In genomic region chr2:110191186-110191690, GRCm38 (mm10) we compare ENCODE assay signal across 13 mouse cellular contexts.
DNase-seq lines count a peak whose midpoint lies in the region; ATAC-seq and TF ChIP-seq lines count a peak whose summit lies in the region.
"Had no signal": no experiment of that assay in that cellular context is flagged by ENCODE, and none has a peak within 500 bp of the region (broad histone marks: within the 10 kb centered on the region; RNA-seq: fewer than 3 reads in every experiment).

No protein-coding gene starts in this region.

- no peaks in the 10 kb centered on the region for H3K36me3 ChIP-seq in forebrain, embryonic 12.5 days (replicated peaks)
- H3K36me3 ChIP-seq in forebrain, embryonic 11.5 days (ENCODE audit: control insufficient read depth, insufficient read depth, low read length): no peaks in the 10 kb centered on the region
- H3K36me3 ChIP-seq in kidney, embryonic 14.5 days (ENCODE audit: control insufficient read depth, insufficient read depth, low read length): no peaks in the 10 kb centered on the region
- no peaks in the 10 kb centered on the region for H3K36me3 ChIP-seq in embryonic facial prominence, embryonic 15.5 days
- no peaks in the 10 kb centered on the region for H3K36me3 ChIP-seq in limb, embryonic 14.5 days (ENCODE audit: control insufficient read depth, insufficient read depth, low read length)
- H3K36me3 ChIP-seq: midbrain, embryonic 10.5 days had no signal

- TF ChIP-seq POLR2A in limb, embryonic 14.5 days (IDR thresholded peaks at IDR 0.05; ENCODE audit: borderline replicate concordance, extremely low read depth, insufficient read depth, insufficient read length): no peak

- no peaks in the 10 kb centered on the region for H3K27me3 ChIP-seq in forebrain, embryonic 12.5 days
- H3K27me3 ChIP-seq in forebrain, embryonic 11.5 days (ENCODE audit: control insufficient read depth, insufficient read depth, low read length): no peaks in the 10 kb centered on the region
- no peaks in the 10 kb centered on the region for H3K27me3 ChIP-seq in kidney, embryonic 14.5 days (ENCODE audit: control insufficient read depth, insufficient read depth, low read length)
- H3K27me3 ChIP-seq in embryonic facial prominence, embryonic 15.5 days: no peaks in the 10 kb centered on the region
- no peaks in the 10 kb centered on the region for H3K27me3 ChIP-seq in limb, embryonic 14.5 days (ENCODE audit: control insufficient read depth, insufficient read depth, low read length)

- no peak overlapping the region for H3K4me2 ChIP-seq in forebrain, embryonic 12.5 days
- H3K4me2 ChIP-seq in forebrain, embryonic 11.5 days (ENCODE audit: low read depth, low read length, severe bottlenecking): no peak overlapping the region
- H3K4me2 ChIP-seq in kidney, embryonic 14.5 days (replicated peaks; ENCODE audit: low read depth, low read length): no peak overlapping the region
- H3K4me2 ChIP-seq in embryonic facial prominence, embryonic 15.5 days (replicated peaks): no peak overlapping the region
- H3K4me2 ChIP-seq in limb, embryonic 14.5 days (replicated peaks; ENCODE audit: low read depth, low read length, severe bottlenecking): no peak overlapping the region

- 63% methylated on average over 4 of the region's 4 CpGs for WGBS in forebrain, embryonic 12.5 days
- 62% methylated on average over 4 of the region's 4 CpGs for WGBS in forebrain, embryonic 11.5 days
- 17% methylated on average over 4 of the region's 4 CpGs for WGBS in kidney, embryonic 14.5 days
- WGBS in embryonic facial prominence, embryonic 15.5 days: 62% methylated on average over 4 of the region's 4 CpGs
- WGBS in limb, embryonic 14.5 days: 52% methylated on average over 4 of the region's 4 CpGs

- no peak overlapping the region for H3K4me3 ChIP-seq in forebrain, embryonic 12.5 days (replicated peaks)
- no peak overlapping the region for H3K4me3 ChIP-seq in forebrain, embryonic 11.5 days (ENCODE audit: low read depth, low read length)
- no peak overlapping the region for H3K4me3 ChIP-seq in kidney, embryonic 14.5 days (ENCODE audit: low read length)
- H3K4me3 ChIP-seq in embryonic facial prominence, embryonic 15.5 days (replicated peaks): no peak overlapping the region
- H3K4me3 ChIP-seq in limb, embryonic 14.5 days (replicated peaks; ENCODE audit: low read length): no peak overlapping the region

- no peak overlapping the region for H3K27ac ChIP-seq in forebrain, embryonic 12.5 days
- no peak overlapping the region for H3K27ac ChIP-seq in forebrain, embryonic 11.5 days (ENCODE audit: low read depth, low read length)
- H3K27ac ChIP-seq in kidney, embryonic 14.5 days (ENCODE audit: low read depth, low read length): peak overlapping the region; percentile 88; the same call in 1 of the 2 replicates
- H3K27ac ChIP-seq in embryonic facial prominence, embryonic 15.5 days (replicated peaks): peak overlapping the region; percentile 49; the same call in 1 of the 2 replicates
- 0 out of 2 replicates have a peak overlapping the region, but pooled peaks have one; percentile 35 for H3K27ac ChIP-seq in limb, embryonic 14.5 days (replicated peaks; ENCODE audit: low read depth, low read length)

- no peak overlapping the region for H3K9ac ChIP-seq in forebrain, embryonic 12.5 days
- H3K9ac ChIP-seq in forebrain, embryonic 11.5 days (ENCODE audit: low read length): no peak overlapping the region
- no peak overlapping the region for H3K9ac ChIP-seq in kidney, embryonic 14.5 days (ENCODE audit: low read depth, low read length)
- H3K9ac ChIP-seq in embryonic facial prominence, embryonic 15.5 days: no peak overlapping the region
- no peak overlapping the region for H3K9ac ChIP-seq in limb, embryonic 14.5 days (ENCODE audit: low read depth, low read length, severe bottlenecking)

- ATAC-seq in forebrain, embryonic 12.5 days (ENCODE audit: low FRiP score): 0 out of 2 replicates have a peak, but pooled peaks have one; percentile 10
- ATAC-seq in forebrain, embryonic 11.5 days (replicated peaks; ENCODE audit: low FRiP score): no peak
- ATAC-seq in kidney, embryonic 14.5 days (ENCODE audit: low FRiP score, low TSS enrichment): peak; percentile 21; the same call in 1 of the 2 replicates
- ATAC-seq in embryonic facial prominence, embryonic 15.5 days (ENCODE audit: insufficient number of reproducible peaks, low FRiP score, low TSS enrichment, low read depth): no peak
- ATAC-seq in limb, embryonic 14.5 days (ENCODE audit: low FRiP score, low read depth): no peak
- ATAC-seq: lung, postnatal 0 days had no signal

- no peak for DNase-seq in forebrain, embryonic 11.5 days (ENCODE audit: low spot score)
- DNase-seq in kidney, adult 9 months: no peak
- DNase-seq in limb, embryonic 14.5 days (ENCODE audit: low spot score): no peak
- no peak for DNase-seq in adrenal gland, postnatal 36 days
- no peak for DNase-seq in ovary, postnatal 14 days (ENCODE audit: low spot score)
- DNase-seq: cerebellum, postnatal 36 days; layer of hippocampus, postnatal 36 days; thymus, adult 2 months had no signal

- H3K4me1 ChIP-seq in forebrain, embryonic 12.5 days: peaks cover 24% of the 10 kb centered on the region
- H3K4me1 ChIP-seq in forebrain, embryonic 11.5 days (replicated peaks; ENCODE audit: control insufficient read depth, insufficient read depth, low read length): peaks cover 2% of the 10 kb centered on the region; the same call in 1 of the 2 replicates
- peaks cover 52% of the 10 kb centered on the region for H3K4me1 ChIP-seq in kidney, embryonic 14.5 days (ENCODE audit: control insufficient read depth, insufficient read depth, low read length)
- peaks cover 25% of the 10 kb centered on the region for H3K4me1 ChIP-seq in embryonic facial prominence, embryonic 15.5 days
- peaks cover 36% of the 10 kb centered on the region for H3K4me1 ChIP-seq in limb, embryonic 14.5 days (ENCODE audit: control insufficient read depth, insufficient read depth, low read length)

- H3K9me3 ChIP-seq in forebrain, embryonic 12.5 days: no peaks in the 10 kb centered on the region
- H3K9me3 ChIP-seq in forebrain, embryonic 11.5 days (ENCODE audit: control insufficient read depth, low read length): no peaks in the 10 kb centered on the region
- no peaks in the 10 kb centered on the region for H3K9me3 ChIP-seq in kidney, embryonic 14.5 days (ENCODE audit: control insufficient read depth, low read length)
- no peaks in the 10 kb centered on the region for H3K9me3 ChIP-seq in embryonic facial prominence, embryonic 15.5 days (replicated peaks)
- no peaks in the 10 kb centered on the region for H3K9me3 ChIP-seq in limb, embryonic 14.5 days (ENCODE audit: control insufficient read depth, low read length)
- H3K9me3 ChIP-seq: midbrain, embryonic 10.5 days had no signal

Comparison
In these comparisons a context has a peak if more than half of its experiments do, and no peak if none do; other contexts are left out.
1. ATAC-seq: peak in forebrain, embryonic 12.5 days (single experiment) and kidney, embryonic 14.5 days (single experiment); none in forebrain, embryonic 11.5 days (single experiment), embryonic facial prominence, embryonic 15.5 days (single experiment) and limb, embryonic 14.5 days (single experiment).
2. H3K27ac ChIP-seq: peak in kidney, embryonic 14.5 days (single experiment), embryonic facial prominence, embryonic 15.5 days (single experiment) and limb, embryonic 14.5 days (single experiment); none in forebrain, embryonic 12.5 days (single experiment) and forebrain, embryonic 11.5 days (single experiment).